Mouse (Mus musculus): ENCODE results near the gene Tbce. TPM values are rescaled to one million over a fixed set of nuclear protein-coding genes. Genes with fewer than 3 reads are reported as not detected.

The Tbce gene
- total and polyA plus RNA-seq, 3 experiments: 35.3 to 56.9 TPM; not detected in 1

DNA sequence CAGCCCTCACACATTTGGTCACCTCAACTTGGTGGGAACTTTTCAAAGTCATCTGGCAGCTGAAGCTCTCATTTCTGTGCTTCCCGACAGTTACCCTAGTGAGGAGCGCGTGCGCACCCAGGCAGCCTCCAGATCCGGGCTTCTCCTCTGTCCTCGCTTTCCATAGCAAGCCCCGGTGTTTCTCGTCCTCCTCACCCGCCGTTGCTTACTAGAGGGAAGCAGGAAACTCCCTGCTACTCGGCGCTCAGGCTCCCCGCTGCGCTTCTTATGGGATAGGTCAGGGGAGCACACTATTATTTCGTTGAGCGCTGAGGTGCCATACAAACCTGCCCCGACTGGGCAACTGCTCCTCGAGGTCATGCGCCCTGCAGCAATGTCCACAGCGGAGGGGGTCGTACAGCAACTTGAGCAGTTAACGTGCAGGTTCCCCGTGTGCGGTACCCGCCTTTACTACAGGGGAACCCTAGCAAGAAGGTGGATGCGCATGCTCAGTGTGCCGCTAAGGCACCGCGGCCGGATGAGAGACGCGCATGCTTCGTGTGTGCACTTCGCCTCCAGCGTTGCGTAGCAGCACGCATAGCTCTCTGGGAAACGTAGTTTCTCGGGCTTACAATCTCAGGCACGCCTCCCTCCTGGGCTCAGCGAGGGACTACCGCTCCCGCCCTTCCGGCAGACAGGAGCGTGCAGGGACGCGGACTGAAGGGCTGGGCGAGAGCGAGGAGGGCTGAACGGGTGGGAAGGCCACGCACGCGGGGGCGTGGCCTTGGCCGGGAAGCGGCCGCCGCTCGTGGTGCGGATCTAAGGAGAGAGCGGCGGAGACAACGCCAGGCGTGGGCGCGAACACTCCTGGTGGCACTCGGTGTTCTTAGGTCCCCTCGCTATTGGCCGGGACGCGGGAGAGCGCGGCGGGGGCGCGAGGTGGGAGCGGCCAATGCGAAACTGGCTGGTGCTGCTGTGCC is 85.3 kb downstream of the Tbce start, which contains the start of gene B3galnt2 (continued):
- TF ChIP-seq USF2 (IDR thresholded peaks at IDR 0.05; ENCODE audit: borderline replicate concordance in 1 of 2, insufficient read depth in 1 of 2, low read depth in 1 of 2, low read length in 2 of 2) (no peak), HCFC1 (IDR thresholded peaks at IDR 0.05; ENCODE audit: low read depth, low read length) (peak; percentile 99), MAFK (IDR thresholded peaks at IDR 0.05; ENCODE audit: borderline replicate concordance, low read depth, low read length) (no peak), ZMIZ1 (IDR thresholded peaks at IDR 0.05; ENCODE audit: low read depth, low read length) (peak; percentile 56), ZC3H11A (IDR thresholded peaks at IDR 0.05; ENCODE audit: low read depth, low read length) (no peak), TCF12 (IDR thresholded peaks at IDR 0.05; ENCODE audit: low read depth, low read length) (no peak; the same call in none of the 2 replicates), SIN3A (IDR thresholded peaks at IDR 0.05; ENCODE audit: low read length) (peak; percentile 79), ZKSCAN1 (IDR thresholded peaks at IDR 0.05; ENCODE audit: low read depth, low read length) (no peak), KAT2A (conservative IDR thresholded peaks at IDR 0.05; ENCODE audit: low read depth, low read length) (peak; percentile 93; the same call in 1 of the 2 replicates), MXI1 (IDR thresholded peaks at IDR 0.05; ENCODE audit: low read depth, low read length) (peak; percentile 91), ZNF384 (IDR thresholded peaks at IDR 0.05; ENCODE audit: low read depth, low read length) (no peak), RAD21 (IDR thresholded peaks at IDR 0.05; ENCODE audit: low read depth, low read length) (no peak), GATA1 (IDR thresholded peaks at IDR 0.05; ENCODE audit: low read depth, low read length) (no peak), ETS1 (IDR thresholded peaks at IDR 0.05; ENCODE audit: low read depth, low read length) (0 out of 2 replicates have a peak, but pooled peaks have one; percentile 5), POLR2AphosphoS5 (IDR thresholded peaks at IDR 0.05; ENCODE audit: borderline replicate concordance, low read depth, low read length) (peak; percentile 76)

Other genes starting within 250 kb of the Tbce start
- gene B3galnt2, start 85.2 kb downstream of the Tbce start, total RNA-seq (2012; rRNA removed): 67.4 and 73.8 TPM in 2 replicates
- gene B3galnt2, start 85.2 kb downstream of the Tbce start, polyA plus RNA-seq (2012; ENCODE audit: insufficient read depth in 1 of 2, insufficient read length in 2 of 2, low read depth in 1 of 2, low replicate concordance in 2 of 2, missing spikeins in 1 of 2): 10 to 100 TPM in 1 of 2 experiments, not detected in 1; 61.7 TPM
- 8.0 and 8.5 TPM in 2 replicates for gene Arid4b, start 23.6 kb upstream of the Tbce start, total RNA-seq (2012; rRNA removed)
- 10 to 100 TPM; 13.0 to 24.8 TPM for gene Arid4b, start 23.6 kb upstream of the Tbce start, polyA plus RNA-seq (2012; ENCODE audit: insufficient read depth in 1 of 2, insufficient read length in 2 of 2, low read depth in 1 of 2, low replicate concordance in 2 of 2, missing spikeins in 1 of 2)
- 23.3 and 25.1 TPM in 2 replicates for gene Ggps1, start 23.9 kb upstream of the Tbce start, total RNA-seq (2012; rRNA removed)
- 10 to 100 TPM in 1 of 2 experiments, not detected in 1; 31.3 TPM for gene Ggps1, start 23.9 kb upstream of the Tbce start, polyA plus RNA-seq (2012; ENCODE audit: insufficient read depth in 1 of 2, insufficient read length in 2 of 2, low read depth in 1 of 2, low replicate concordance in 2 of 2, missing spikeins in 1 of 2)

All from MEL (cell line).